Mouse (Mus musculus) cerebellum, postnatal 36 days (tissue): ENCODE data around the gene 4930449I24Rik.
"Not testable (repeated sequence)": the region's sequence is repeated elsewhere in the genome, so short reads cannot be mapped to it uniquely, and the experiment has no call there.

Experiments
- DNase-seq, 2 experiments: peaks; one replicate each; pipeline ENCODE4 v3.0.0; 2021 to 2022; ENCODE audit warnings: mixed read lengths in 2 of 2

The 4930449I24Rik gene

DNA sequence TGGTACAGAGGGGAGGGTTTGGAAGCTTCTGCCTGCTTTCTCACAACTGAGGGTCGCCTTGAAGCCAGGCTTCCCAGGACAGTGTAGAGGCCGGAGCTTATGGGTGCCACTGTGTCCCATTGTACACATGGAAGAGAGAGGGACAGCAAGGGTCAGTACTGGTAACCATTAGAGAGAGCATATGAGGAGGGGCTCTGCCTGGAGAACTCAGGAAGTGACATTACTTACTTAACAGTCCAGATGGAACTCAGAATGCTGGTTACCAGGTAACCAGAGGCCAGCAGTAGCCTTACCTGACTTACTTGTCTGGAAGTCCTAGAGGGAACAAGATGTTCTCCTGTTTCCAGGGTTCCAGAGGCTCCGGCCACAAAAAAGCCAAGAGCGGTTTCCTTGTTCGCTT lies at the start of gene 4930449I24Rik:
Gene 4930449I24Rik (plus strand): TSS at position 301 of the 400 bp plus-strand sequence.
- not testable (repeated sequence) for DNase-seq

GRCm38 (mm10) chr5:146453556-146453955 lies 48.6 kb upstream of the 4930449I24Rik start:
- no peak for DNase-seq

GRCm38 (mm10) chr5:146461612-146462011 lies 40.6 kb upstream of the 4930449I24Rik start:
- DNase-seq: no peak

DNA sequence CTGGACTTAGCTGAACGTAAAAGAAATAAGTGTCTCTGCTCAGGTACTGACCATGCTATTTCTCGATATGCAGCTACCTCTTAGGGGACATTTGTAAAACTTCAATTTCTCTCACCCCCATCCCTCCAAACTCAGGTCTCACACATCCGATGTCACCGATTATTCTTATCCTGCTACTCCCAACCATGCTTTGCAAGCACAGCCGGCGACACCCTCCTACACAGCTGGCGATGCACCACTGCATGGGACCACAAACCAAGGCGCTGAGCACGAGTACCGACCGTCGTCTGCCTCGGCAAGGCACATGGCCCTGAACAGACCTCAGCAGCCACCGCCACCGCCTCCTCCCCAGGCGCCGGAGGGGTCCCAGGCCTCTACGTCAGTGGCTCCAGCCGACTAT lies 35.5 kb upstream of the 4930449I24Rik start:
- DNase-seq: no peak

- no peak for DNase-seq
Observed at GRCm38 (mm10) chr5:146468311-146468710, 33.9 kb upstream of the 4930449I24Rik start.

- DNase-seq: no peak
Observed at GRCm38 (mm10) chr5:146470821-146471220, 31.4 kb upstream of the 4930449I24Rik start.

GRCm38 (mm10) chr5:146471311-146471710 lies 30.9 kb upstream of the 4930449I24Rik start:
- no peak for DNase-seq

- no peak for DNase-seq
Observed at GRCm38 (mm10) chr5:146471821-146472220, 30.4 kb upstream of the 4930449I24Rik start.

DNA sequence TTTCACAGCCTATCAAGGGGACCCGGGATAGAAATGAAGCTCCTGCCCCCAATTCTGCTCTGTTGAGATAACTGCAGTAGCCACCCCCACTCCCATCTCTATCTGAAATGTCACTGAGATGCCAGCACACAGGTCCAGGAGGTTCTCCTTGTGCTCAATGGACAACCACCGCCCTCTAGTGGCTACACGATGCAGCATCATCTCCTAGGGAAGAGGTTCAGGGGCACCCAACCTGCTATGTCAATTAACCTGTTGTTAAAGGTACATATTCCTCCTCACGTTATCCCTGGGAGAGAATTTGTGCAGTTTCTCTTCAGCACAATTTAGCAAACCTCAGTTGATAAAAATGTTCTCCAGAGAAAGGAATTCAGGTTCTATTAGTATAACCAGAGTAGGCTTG lies 22.6 kb upstream of the 4930449I24Rik start:
- DNase-seq: peak; percentile 56 to 64

GRCm38 (mm10) chr5:146481665-146482064 lies 20.5 kb upstream of the 4930449I24Rik start, which contains the start of gene Gm6408:
TSS of gene Gm6408 (plus strand) at chr5:146481965.
- DNase-seq: not testable (repeated sequence)

- peak; percentile 46 to 47 for DNase-seq
Observed at GRCm38 (mm10) chr5:146488959-146489358, 13.2 kb upstream of the 4930449I24Rik start.

DNA sequence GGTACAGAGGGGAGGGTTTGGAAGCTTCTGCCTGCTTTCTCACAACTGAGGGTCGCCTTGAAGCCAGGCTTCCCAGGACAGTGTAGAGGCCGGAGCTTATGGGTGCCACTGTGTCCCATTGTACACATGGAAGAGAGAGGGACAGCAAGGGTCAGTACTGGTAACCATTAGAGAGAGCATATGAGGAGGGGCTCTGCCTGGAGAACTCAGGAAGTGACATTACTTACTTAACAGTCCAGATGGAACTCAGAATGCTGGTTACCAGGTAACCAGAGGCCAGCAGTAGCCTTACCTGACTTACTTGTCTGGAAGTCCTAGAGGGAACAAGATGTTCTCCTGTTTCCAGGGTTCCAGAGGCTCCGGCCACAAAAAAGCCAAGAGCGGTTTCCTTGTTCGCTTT lies 11.1 kb upstream of the 4930449I24Rik start, which contains the start of gene Gm6370:
Gene Gm6370 (plus strand): TSS at position 301 of the 400 bp plus-strand sequence.
- DNase-seq: not testable (repeated sequence)

DNA sequence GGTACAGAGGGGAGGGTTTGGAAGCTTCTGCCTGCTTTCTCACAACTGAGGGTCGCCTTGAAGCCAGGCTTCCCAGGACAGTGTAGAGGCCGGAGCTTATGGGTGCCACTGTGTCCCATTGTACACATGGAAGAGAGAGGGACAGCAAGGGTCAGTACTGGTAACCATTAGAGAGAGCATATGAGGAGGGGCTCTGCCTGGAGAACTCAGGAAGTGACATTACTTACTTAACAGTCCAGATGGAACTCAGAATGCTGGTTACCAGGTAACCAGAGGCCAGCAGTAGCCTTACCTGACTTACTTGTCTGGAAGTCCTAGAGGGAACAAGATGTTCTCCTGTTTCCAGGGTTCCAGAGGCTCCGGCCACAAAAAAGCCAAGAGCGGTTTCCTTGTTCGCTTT lies 11.6 kb downstream of the 4930449I24Rik start, which contains the start of gene Gm3402:
Gene Gm3402 (plus strand): TSS at position 301 of the 400 bp plus-strand sequence.
- DNase-seq: not testable (repeated sequence)

- not testable (repeated sequence) for DNase-seq
Observed at GRCm38 (mm10) chr5:146525501-146525900, 23.3 kb downstream of the 4930449I24Rik start, which contains the start of gene Gm3404. TSS of gene Gm3404 (plus strand) at chr5:146525801.

DNA sequence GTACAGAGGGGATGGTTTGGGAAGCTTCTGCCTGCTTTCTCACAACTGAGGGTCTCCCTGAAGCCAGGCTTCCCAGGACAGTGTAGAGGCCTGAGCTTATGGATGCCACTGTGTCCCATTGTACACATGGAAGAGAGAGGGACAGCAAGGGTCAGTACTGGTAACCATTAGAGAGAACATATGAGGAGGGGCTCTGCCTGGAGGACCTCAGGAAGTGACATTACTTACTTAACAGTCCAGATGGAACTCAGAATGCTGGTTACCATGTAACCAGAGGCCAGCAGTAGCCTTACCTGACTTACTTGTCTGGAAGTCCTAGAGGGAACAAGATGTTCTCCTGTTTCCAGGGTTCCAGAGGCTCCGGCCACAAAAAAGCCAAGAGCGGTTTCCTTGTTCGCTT lies 35.1 kb downstream of the 4930449I24Rik start, which contains the start of gene Gm3409:
Gene Gm3409 (plus strand): TSS at position 301 of the 400 bp plus-strand sequence.
- DNase-seq: not testable (repeated sequence)
